9 mouse cellular contexts compared by ENCODE assay signal in genomic region chr9:57522861-57523246, GRCm38 (mm10). TPM values are rescaled to one million over a fixed set of nuclear protein-coding genes. Genes with fewer than 3 reads are reported as not detected.
DNase-seq lines count a peak whose midpoint lies in the region; ATAC-seq and TF ChIP-seq lines count a peak whose summit lies in the region.
"Had no signal": no experiment of that assay in that cellular context is flagged by ENCODE, and none has a peak within 500 bp of the region (broad histone marks: within the 10 kb centered on the region; RNA-seq: fewer than 3 reads in every experiment).

No protein-coding gene starts in this region.

- DNase-seq in kidney, postnatal 36 days, result no peak
- DNase-seq in urinary bladder, postnatal 14 days (ENCODE audit: low spot score), result no peak
- DNase-seq in gastrocnemius, postnatal 14 days, result no peak
- DNase-seq in kidney, adult 2 months, result no peak

- peaks cover 28% of the 10 kb centered on the region for H3K4me1 ChIP-seq in kidney, embryonic 16.5 days (ENCODE audit: insufficient read depth, low read length)
- H3K4me1 ChIP-seq in brown adipose tissue, adult 24 weeks (ENCODE audit: control insufficient read depth, insufficient read depth, insufficient read length, low read length), result peaks cover 7% of the 10 kb centered on the region
- peaks cover 8% of the 10 kb centered on the region; the same call in 1 of the 2 replicates for H3K4me1 ChIP-seq in intestine, embryonic 15.5 days (replicated peaks)
- peaks cover 18% of the 10 kb centered on the region for H3K4me1 ChIP-seq in kidney, adult 2 months (ENCODE audit: control insufficient read depth, insufficient read depth, low read length)

- H3K36me3 ChIP-seq in kidney, embryonic 16.5 days (ENCODE audit: insufficient read depth, low read length), result no peaks in the 10 kb centered on the region
- H3K36me3 ChIP-seq in intestine, embryonic 15.5 days, result no peaks in the 10 kb centered on the region
- no peaks in the 10 kb centered on the region for H3K36me3 ChIP-seq in myocyte (ENCODE audit: control insufficient read depth, insufficient read depth)
- no peaks in the 10 kb centered on the region for H3K36me3 ChIP-seq in kidney, adult 2 months (ENCODE audit: control insufficient read depth, insufficient read depth, low read length)

- H3K9ac ChIP-seq in kidney, embryonic 16.5 days (replicated peaks; ENCODE audit: low read length), result peak overlapping the region; percentile 97; the same call in 1 of the 2 replicates
- H3K9ac ChIP-seq in intestine, embryonic 15.5 days, result no peak overlapping the region

- peaks cover 63% of the 10 kb centered on the region for H3K79me2 ChIP-seq in myocyte (ENCODE audit: control insufficient read depth, insufficient read depth)

- no peaks in the 10 kb centered on the region for H3K9me3 ChIP-seq in kidney, embryonic 16.5 days (ENCODE audit: low read length)
- no peaks in the 10 kb centered on the region for H3K9me3 ChIP-seq in intestine, embryonic 15.5 days

- peak overlapping the region; percentile 98 for H3K4me3 ChIP-seq in kidney, embryonic 16.5 days (ENCODE audit: low read length)
- H3K4me3 ChIP-seq in brown adipose tissue, adult 24 weeks (ENCODE audit: insufficient read depth, low read depth, low read length), result peak overlapping the region; percentile 98
- no peak overlapping the region for H3K4me3 ChIP-seq in intestine, embryonic 15.5 days (replicated peaks)
- peak overlapping the region; percentile 79 for H3K4me3 ChIP-seq in myocyte
- H3K4me3 ChIP-seq in kidney, adult 2 months (ENCODE audit: insufficient read depth, low read depth, low read length), result no peak overlapping the region

- no peak for TF ChIP-seq CTCF in kidney, adult 2 months (conservative IDR thresholded peaks at IDR 0.05; ENCODE audit: insufficient read depth, insufficient read length, low read depth, low read length)

- intact Hi-C loops in gastrocnemius, postnatal 14 days (cut with DNase I; ENCODE audit: low total_unique reads), result no loop called here

- TF ChIP-seq POLR2A in myocyte (IDR thresholded peaks at IDR 0.05; ENCODE audit: insufficient read length, low read depth), result no peak
- no peak for TF ChIP-seq POLR2A in kidney, adult 2 months (IDR thresholded peaks at IDR 0.05; ENCODE audit: low read depth, low read length)

- H3ac ChIP-seq in myocyte (ENCODE audit: control insufficient read depth, insufficient read length), result no peak overlapping the region

- H3K27me3 ChIP-seq in kidney, embryonic 16.5 days (ENCODE audit: insufficient read depth, low read length), result no peaks in the 10 kb centered on the region
- no peaks in the 10 kb centered on the region for H3K27me3 ChIP-seq in intestine, embryonic 15.5 days (replicated peaks)
- no peaks in the 10 kb centered on the region for H3K27me3 ChIP-seq in myocyte (ENCODE audit: control insufficient read depth, insufficient read depth, insufficient read length)
- no peaks in the 10 kb centered on the region for H3K27me3 ChIP-seq in kidney, adult 2 months (replicated peaks; ENCODE audit: control insufficient read depth, insufficient read depth, low read length)

- no peak overlapping the region for H3K27ac ChIP-seq in kidney, embryonic 16.5 days (ENCODE audit: low read length)
- no peak overlapping the region for H3K27ac ChIP-seq in brown adipose tissue, adult 24 weeks (replicated peaks; ENCODE audit: low read depth, low read length)
- H3K27ac ChIP-seq in intestine, embryonic 15.5 days, result no peak overlapping the region
- H3K27ac ChIP-seq in kidney, adult 2 months (ENCODE audit: insufficient read depth, low read depth, low read length), result no peak overlapping the region

- 73% methylated on average over 4 of the region's 4 CpGs for WGBS in kidney, embryonic 16.5 days
- 75% methylated on average over 4 of the region's 4 CpGs for WGBS in intestine, embryonic 15.5 days
- WGBS in kidney, adult 2 months, result 40% methylated on average over 4 of the region's 4 CpGs

- H3K4me2 ChIP-seq in kidney, embryonic 16.5 days (replicated peaks; ENCODE audit: low read depth, low read length), result peak overlapping the region; percentile 71
- H3K4me2 ChIP-seq in intestine, embryonic 15.5 days (replicated peaks), result peak overlapping the region; percentile 70
- peak overlapping the region; percentile 87 for H3K4me2 ChIP-seq in myocyte (ENCODE audit: low read depth)

- no peak for ATAC-seq in kidney, embryonic 16.5 days (ENCODE audit: low FRiP score, low TSS enrichment)
- ATAC-seq in intestine, embryonic 15.5 days, result no peak
- ATAC-seq: activated CD4-positive, CD25-positive, alpha-beta regulatory T cell, adult 4 months had no signal

TF ChIP-seq in myocyte, 11 proteins besides CTCF, POLR2A, EP300 and RAD21:
- no peak for TF ChIP-seq USF1 (IDR thresholded peaks at IDR 0.05; ENCODE audit: low read depth)
- TF ChIP-seq MAX (IDR thresholded peaks at IDR 0.05; ENCODE audit: low read depth), result no peak
- no peak for TF ChIP-seq E2F4 (IDR thresholded peaks at IDR 0.05; ENCODE audit: insufficient read depth)
- TF ChIP-seq SRF (IDR thresholded peaks at IDR 0.05; ENCODE audit: control insufficient read depth, insufficient read length, low read depth), result no peak
- no peak for TF ChIP-seq MYOG (IDR thresholded peaks at IDR 0.05; ENCODE audit: control insufficient read depth in 1 of 3, insufficient read depth in 1 of 3, insufficient read length in 2 of 3, low read depth in 2 of 3)
- no peak for TF ChIP-seq TCF3 (IDR thresholded peaks at IDR 0.05; ENCODE audit: insufficient read length, low read depth)
- TF ChIP-seq REST (IDR thresholded peaks at IDR 0.05; ENCODE audit: insufficient read depth, insufficient read length), result no peak
- no peak for TF ChIP-seq CEBPB (IDR thresholded peaks at IDR 0.05; ENCODE audit: insufficient read depth, poor library complexity, severe bottlenecking)
- no peak for TF ChIP-seq MYOD1 (IDR thresholded peaks at IDR 0.05; ENCODE audit: control insufficient read depth in 1 of 3, insufficient read length in 2 of 3, low read depth in 2 of 3)
- TF ChIP-seq TCF12 (IDR thresholded peaks at IDR 0.05; ENCODE audit: insufficient read depth, poor library complexity, severe bottlenecking), result no peak
- no peak for TF ChIP-seq POLR2AphosphoS2 (IDR thresholded peaks at IDR 0.05; ENCODE audit: insufficient read length, low read depth)

RNA-seq across cellular contexts. Expression of gene Cox5a, which starts 1.8 kb away (rescaled TPM):
- 670 and 691 TPM in 2 replicates for polyA plus RNA-seq in kidney, embryonic 16.5 days (2015; fragmentation: Nextera tagmentation; extraction: Ambion mirVana)
- 2,595 and 2,603 TPM in 2 replicates for polyA plus RNA-seq in brown adipose tissue, adult 24 weeks (2012; ENCODE audit: insufficient read depth, insufficient read length, missing spikeins)
- polyA plus RNA-seq in intestine, embryonic 15.5 days (2015; fragmentation: Nextera tagmentation; extraction: Ambion mirVana), result 844 and 895 TPM in 2 replicates
- polyA plus RNA-seq in myocyte (2012; fragmentation: generic; extraction: Trizol), result 780 TPM
- 1,000 to 10,000 TPM; 1,175 to 1,382 TPM for total RNA-seq in gastrocnemius, postnatal 14 days (2021)
- polyA plus RNA-seq in kidney, adult 2 months (2012; rRNA removed), result 757 and 763 TPM in 2 replicates

RNA-seq across cellular contexts. Expression of gene Fam219b, which starts 14.5 kb away (rescaled TPM):
- 19.0 and 19.8 TPM in 2 replicates for polyA plus RNA-seq in kidney, embryonic 16.5 days (2015; fragmentation: Nextera tagmentation; extraction: Ambion mirVana)
- polyA plus RNA-seq in brown adipose tissue, adult 24 weeks (2012; ENCODE audit: insufficient read depth, insufficient read length, missing spikeins), result 6.2 and 7.2 TPM in 2 replicates
- 17.2 and 18.2 TPM in 2 replicates for polyA plus RNA-seq in intestine, embryonic 15.5 days (2015; fragmentation: Nextera tagmentation; extraction: Ambion mirVana)
- 14.4 TPM for polyA plus RNA-seq in myocyte (2012; fragmentation: generic; extraction: Trizol)
- 1 to 10 TPM; 4.5 to 6.1 TPM for total RNA-seq in gastrocnemius, postnatal 14 days (2021)
- polyA plus RNA-seq in kidney, adult 2 months (2012; rRNA removed), result 6.2 and 12.2 TPM in 2 replicates

RNA-seq across cellular contexts. Expression of gene Rpp25, which starts 19.0 kb away (rescaled TPM):
- polyA plus RNA-seq in kidney, embryonic 16.5 days (2015; fragmentation: Nextera tagmentation; extraction: Ambion mirVana), result 5.5 and 6.4 TPM in 2 replicates
- not detected in 2 replicates for polyA plus RNA-seq in brown adipose tissue, adult 24 weeks (2012; ENCODE audit: insufficient read depth, insufficient read length, missing spikeins)
- 7.0 and 8.1 TPM in 2 replicates for polyA plus RNA-seq in intestine, embryonic 15.5 days (2015; fragmentation: Nextera tagmentation; extraction: Ambion mirVana)
- polyA plus RNA-seq in myocyte (2012; fragmentation: generic; extraction: Trizol), result 0.11 TPM
- total RNA-seq in gastrocnemius, postnatal 14 days (2021), result not detected
- polyA plus RNA-seq in kidney, adult 2 months (2012; rRNA removed), result 0.36 and 0.94 TPM in 2 replicates
- polyA plus RNA-seq: activated CD4-positive, CD25-positive, alpha-beta regulatory T cell, adult 4 months had no signal

RNA-seq across cellular contexts. Expression of gene Mpi, which starts 29.7 kb away (rescaled TPM):
- polyA plus RNA-seq in kidney, embryonic 16.5 days (2015; fragmentation: Nextera tagmentation; extraction: Ambion mirVana), result 54.6 and 57.2 TPM in 2 replicates
- 15.3 and 17.6 TPM in 2 replicates for polyA plus RNA-seq in brown adipose tissue, adult 24 weeks (2012; ENCODE audit: insufficient read depth, insufficient read length, missing spikeins)
- 50.2 and 55.8 TPM in 2 replicates for polyA plus RNA-seq in intestine, embryonic 15.5 days (2015; fragmentation: Nextera tagmentation; extraction: Ambion mirVana)
- 89.6 TPM for polyA plus RNA-seq in myocyte (2012; fragmentation: generic; extraction: Trizol)
- 10 to 100 TPM; 69.8 to 87.0 TPM for total RNA-seq in gastrocnemius, postnatal 14 days (2021)
- 62.4 and 70.4 TPM in 2 replicates for polyA plus RNA-seq in kidney, adult 2 months (2012; rRNA removed)

RNA-seq across cellular contexts. Expression of gene Scamp2, which starts 37.9 kb away (rescaled TPM):
- polyA plus RNA-seq in kidney, embryonic 16.5 days (2015; fragmentation: Nextera tagmentation; extraction: Ambion mirVana), result 93.4 and 101 TPM in 2 replicates
- polyA plus RNA-seq in brown adipose tissue, adult 24 weeks (2012; ENCODE audit: insufficient read depth, insufficient read length, missing spikeins), result 17.1 and 17.8 TPM in 2 replicates
- 83.9 and 84.5 TPM in 2 replicates for polyA plus RNA-seq in intestine, embryonic 15.5 days (2015; fragmentation: Nextera tagmentation; extraction: Ambion mirVana)
- 38.3 TPM for polyA plus RNA-seq in myocyte (2012; fragmentation: generic; extraction: Trizol)
- 10 to 100 TPM; 44.2 to 45.0 TPM for total RNA-seq in gastrocnemius, postnatal 14 days (2021)
- 166 and 187 TPM in 2 replicates for polyA plus RNA-seq in kidney, adult 2 months (2012; rRNA removed)

Comparison
In these comparisons a context has a peak if more than half of its experiments do, and no peak if none do; other contexts are left out.
1. H3K4me3 ChIP-seq: peak in kidney, embryonic 16.5 days (single experiment), brown adipose tissue, adult 24 weeks (single experiment) and myocyte (single experiment); none in intestine, embryonic 15.5 days (single experiment) and kidney, adult 2 months (single experiment).
2. Peak in every context shown above with its lines, with median percentiles within 50 percentile points of each other: H3K4me2 ChIP-seq.